Mouse (Mus musculus) cerebellum, adult 2 months (tissue): ENCODE measurements around the gene Cd244a.

Source experiments
- CTCF ChIP-seq: fragments of 200-500 bp; IDR thresholded peaks from 2 replicates; pipeline ENCODE4 v1.5.1; 2011; ENCODE audit warnings: low read depth, mild to moderate bottlenecking, control low read depth, low read length, moderate library complexity, borderline replicate concordance; ENCODE audit not compliant: insufficient read depth
- POLR2A ChIP-seq: fragments of 200-500 bp; IDR thresholded peaks from 2 replicates; pipeline ENCODE4 v1.6.1; 2011; ENCODE audit warnings: low read length, control low read depth, borderline replicate concordance; ENCODE audit not compliant: insufficient read depth

GRCm38 (mm10) chr1:171646429-171646940 lies 87.5 kb downstream of the Cd244a start:
- TF ChIP-seq CTCF (no peak), POLR2A (no peak)
